Mouse (Mus musculus) liver, adult (tissue): ENCODE results near the gene Ero1lb.
A peak's percentile ranks its signal among the peaks of the same experiment; 100 is the strongest.

Experiments used
- GATA4 ChIP-seq: IDR thresholded peaks from 2 replicates; pipeline ENCODE4 v1.6.1; 2014; ENCODE audit warnings: mild to moderate bottlenecking, low read length; ENCODE audit not compliant: insufficient replicate concordance

The Ero1lb gene

DNA sequence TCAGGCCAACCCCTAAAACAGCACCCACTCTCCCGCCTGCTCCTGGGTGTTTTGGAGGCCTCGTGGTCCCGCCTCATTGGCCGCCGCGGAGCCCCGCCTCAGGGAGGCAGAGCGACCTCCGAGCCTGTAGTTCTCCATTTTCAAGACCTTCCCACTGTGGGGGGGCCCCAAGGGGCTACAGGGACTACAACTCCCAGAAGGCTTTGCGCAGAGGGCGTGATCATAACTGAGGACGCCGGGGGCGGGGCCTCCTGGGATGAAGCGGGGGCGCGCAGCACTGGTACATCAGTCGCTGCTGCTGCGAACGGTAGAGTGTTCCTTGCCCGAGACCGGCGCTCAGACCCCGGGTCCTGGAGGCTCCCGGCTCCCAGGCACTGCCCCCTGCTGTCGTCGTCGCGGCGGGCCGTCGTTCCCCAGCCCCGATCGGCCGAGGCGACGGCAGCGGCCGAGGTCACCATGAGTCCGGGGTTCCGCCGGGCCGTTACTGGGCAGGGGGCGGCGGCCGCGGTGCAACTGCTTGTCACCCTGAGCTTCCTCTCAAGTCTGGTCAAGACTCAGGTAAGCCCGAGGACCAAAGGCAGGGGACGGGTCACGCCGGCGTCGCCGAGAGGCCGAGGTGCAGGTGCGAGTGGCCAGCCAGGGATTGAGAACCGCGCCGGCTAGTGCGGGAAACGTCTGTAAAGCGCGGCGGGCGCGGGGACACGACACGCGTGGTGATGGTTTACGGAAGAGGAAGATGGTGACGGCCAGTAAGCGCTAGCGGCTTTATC, at the start of gene Ero1lb:
Ero1lb (plus strand) TSS at position 254 of the 770 bp plus-strand sequence.
- no peak; the same call in 1 of the 2 replicates for TF ChIP-seq GATA4

DNA sequence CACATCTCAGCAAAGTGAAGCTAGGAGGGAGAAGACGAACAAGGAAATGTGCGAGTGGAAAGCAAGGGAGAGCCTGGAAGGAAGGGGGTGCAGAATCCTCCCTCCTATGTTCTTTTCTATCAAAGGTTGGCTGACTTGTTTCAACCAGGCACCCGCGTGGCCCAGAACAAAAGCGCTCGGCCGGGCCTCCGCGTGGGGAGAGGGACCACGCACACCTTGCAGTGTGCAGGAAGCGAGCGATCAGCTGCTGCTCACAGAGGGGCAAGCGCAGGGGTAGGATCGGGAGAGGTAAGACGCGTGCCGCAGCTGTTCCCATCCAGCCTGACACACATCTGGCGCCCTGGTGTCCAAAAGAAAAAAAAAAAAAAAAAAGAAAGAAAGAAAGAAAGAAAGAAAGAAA, 46.3 kb upstream of the Ero1lb start:
- TF ChIP-seq GATA4: no peak

DNA sequence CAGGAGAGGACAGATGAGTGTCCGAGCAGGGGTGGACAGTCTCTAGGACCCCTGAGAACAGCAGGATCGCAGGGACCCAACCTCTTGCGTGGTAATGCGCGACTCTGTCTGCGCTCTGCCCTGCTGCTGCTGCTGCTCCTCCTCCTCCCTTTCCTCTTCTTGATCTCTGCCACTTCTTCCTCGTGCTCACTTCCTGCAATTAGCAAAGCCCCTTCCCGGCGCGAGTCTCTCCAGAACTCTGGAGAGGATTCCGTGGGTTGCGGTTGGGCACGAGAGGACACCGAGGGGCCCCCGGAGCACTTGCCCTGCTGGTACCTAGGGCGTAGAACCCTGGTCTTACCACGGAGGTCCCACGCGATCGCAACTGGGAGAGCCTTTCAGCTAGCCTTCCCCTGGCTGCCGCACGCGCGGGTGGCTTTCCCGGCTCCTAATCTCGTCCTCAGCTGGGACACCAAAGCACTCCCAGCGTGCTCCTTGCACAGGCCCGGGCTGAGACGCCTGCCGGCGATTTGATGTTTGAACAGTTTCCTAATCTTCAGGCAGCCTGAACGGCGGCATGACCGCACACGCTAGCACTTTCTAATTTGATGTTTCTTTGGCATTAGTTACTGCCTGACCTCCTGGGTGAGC, 45.6 kb upstream of the Ero1lb start, which contains the start of gene Edaradd:
Edaradd (minus strand) TSS at position 484 of the 630 bp plus-strand sequence.
- peak; percentile 68; the same call in 1 of the 2 replicates for TF ChIP-seq GATA4

DNA sequence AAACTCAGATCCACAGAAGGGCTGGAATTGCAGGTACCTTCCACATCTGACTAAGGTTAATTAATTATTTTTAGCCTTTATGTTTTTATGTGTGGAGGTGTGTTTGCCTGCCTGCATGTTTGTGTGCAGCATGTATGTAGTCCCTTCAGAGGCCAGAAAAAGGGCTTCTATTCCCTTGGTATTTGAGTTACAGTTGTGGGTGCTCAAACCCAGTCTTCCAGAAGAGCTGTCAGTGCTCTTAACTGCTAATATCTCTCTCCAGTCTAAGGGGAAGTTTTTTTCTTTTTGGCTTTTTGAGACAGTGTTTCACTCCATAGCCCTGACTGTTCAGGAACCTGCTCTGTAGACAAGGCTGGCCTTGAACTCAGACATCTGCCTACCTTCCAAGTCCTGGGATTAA, 43.3 kb upstream of the Ero1lb start:
- no peak for TF ChIP-seq GATA4

DNA sequence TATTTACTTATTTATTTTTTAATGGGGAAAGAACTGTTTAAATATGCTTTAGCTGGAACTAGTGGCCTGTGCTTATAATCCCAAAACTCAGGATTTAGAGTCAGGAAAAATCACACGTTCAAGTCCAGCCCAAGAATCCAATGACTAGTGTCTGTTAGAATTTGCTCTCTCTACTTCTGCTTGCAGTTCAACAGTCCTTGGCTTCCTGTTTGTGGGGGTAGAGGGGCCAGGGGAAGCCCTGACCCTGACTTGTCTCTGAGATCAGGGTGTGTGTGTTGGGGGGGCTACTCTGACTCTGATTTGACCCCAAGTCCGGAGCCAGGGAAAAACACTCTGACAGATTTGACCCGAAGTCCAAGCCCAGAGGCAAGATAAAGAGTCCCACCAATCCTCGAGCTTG, 40.0 kb upstream of the Ero1lb start:
- no peak for TF ChIP-seq GATA4

DNA sequence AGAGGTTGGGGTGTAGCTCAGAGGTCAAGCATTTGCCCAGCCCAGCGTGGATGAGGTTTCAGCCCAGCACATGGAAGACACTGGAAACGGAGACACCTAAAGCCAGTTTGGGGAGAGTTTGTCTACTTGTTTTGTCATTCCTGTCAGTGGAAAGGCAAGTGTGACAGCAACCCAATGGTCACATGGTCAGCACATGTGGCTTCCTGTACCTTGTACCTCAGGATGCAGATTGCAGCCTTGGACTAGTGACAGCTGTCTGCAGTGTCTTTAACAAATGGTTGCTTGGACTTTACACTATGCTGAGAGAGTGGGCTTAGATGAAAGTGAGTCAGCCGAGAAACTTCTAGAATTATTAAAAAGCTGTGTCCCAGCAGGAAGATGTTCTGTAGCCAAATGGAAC, 31.0 kb upstream of the Ero1lb start:
- TF ChIP-seq GATA4: no peak

DNA sequence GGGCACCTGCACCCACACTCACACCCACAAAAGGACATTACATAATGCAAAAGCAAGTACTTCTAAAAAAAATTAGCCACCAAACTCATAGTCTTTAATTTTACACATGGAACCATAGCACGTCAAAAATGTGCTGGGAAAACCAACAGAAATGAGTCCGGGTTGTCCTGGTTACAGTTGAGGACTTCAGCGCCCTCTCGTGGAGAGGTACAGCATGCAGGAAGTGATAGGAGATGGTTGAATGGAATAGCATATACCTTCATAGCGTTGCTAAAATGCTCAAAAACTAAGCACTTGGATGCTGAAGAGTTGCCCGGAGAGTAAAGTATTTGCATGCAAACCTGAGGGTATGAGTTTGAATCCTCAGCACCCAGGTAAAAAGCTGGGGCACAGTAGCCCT, 27.7 kb upstream of the Ero1lb start:
- TF ChIP-seq GATA4: no peak

DNA sequence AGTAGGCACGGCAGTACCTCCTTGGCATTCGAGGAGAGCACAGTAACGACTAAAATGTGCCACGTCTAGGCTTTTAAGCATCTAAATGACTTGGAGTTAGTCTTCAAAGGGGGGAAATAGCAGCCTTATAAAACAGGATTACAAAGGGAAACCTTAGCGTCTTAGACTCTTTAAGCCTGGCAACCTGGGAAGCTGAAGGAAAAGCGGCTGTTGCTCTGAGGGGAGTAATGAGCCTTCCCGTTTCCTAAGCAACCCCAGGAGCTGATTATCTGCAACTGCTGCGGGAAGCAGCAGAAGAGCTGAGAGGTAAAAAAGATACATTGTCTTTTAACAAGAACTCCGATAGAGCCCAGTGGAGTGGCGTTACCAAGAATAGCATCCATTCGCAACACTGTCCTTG, 26.0 kb upstream of the Ero1lb start:
- no peak for TF ChIP-seq GATA4

DNA sequence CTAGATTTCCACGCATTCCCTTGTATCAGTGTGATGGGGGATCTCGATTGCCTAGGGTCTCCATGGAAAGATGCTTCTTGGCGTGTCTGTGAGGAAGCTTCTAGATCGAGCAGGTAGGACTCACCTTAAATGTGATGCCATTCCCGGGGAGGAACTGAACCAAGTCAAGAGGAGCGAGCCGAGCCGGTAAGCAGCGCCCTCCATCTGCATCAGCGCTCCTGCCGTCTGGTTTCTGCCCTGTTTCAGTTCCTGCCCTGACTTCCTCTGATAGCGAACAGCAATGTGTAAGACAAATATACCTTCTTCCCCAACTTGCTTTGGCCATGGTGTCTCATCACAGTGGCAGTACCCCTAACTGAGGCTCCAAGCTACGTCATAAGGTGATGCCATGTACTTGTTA, 25.6 kb upstream of the Ero1lb start:
- TF ChIP-seq GATA4: no peak

DNA sequence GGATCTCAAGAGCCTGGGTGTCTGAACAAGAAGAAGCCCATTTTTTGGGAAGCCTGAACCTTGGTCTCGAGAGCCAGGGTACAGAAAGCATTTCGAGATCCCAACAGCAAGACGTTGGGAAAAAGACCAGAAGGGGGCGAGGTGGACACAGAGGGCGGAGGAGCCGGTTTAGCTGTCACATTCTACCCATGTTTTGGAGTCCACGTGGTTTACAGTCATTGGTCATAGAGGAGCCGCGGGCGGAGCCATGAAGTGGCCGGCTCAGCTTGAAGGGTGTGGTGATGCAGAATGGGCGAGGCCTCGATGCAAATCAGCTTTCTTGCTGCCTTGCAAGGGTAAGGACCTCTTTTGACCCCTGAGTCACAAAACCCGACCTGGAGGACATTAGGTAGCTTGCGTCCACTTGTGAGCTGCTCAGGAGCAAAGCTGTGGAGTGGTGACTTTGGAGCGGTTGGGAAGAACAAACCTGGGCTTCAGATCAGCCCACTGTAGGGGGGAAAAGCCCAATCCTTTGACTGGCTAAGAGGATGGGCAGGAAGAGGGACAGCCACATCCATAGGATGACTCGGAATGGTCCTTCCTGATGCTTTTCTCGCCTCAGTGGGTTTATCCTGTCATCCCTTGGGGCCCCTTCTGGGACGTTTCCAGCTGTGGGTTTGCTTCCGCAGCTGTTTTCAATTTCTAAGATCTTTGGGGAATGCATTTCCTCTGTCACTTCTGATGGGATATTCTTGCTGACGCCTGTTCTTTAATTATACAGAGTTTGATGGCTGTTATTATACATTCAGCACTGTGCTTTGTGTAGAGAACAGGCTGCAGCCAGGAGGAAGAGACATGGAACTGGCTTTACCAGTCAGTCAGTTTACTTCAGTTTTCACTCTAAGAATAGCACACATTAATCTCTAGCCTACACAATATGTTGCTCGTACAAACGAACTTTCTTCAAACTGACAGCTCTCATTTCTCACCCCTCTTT, 23.4 kb upstream of the Ero1lb start:
- TF ChIP-seq GATA4: no peak

DNA sequence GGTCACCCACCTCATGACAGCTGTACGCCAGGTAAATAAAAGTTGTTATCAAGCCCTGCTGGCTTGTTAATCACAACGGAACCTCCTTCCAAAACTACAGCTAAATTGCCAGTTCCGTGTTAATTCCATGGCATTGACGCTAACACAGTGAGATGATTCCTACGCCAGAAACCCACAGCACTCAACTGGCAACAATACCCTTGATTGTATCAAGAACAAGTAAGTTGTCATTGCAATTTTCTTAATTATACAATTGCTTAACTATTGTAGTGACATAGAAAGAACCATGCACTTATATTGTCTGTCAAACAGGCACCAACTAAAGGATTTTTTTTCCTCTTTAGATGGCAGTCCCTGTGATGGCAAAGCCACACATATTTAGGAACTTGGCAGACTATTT, 22.4 kb upstream of the Ero1lb start:
- no peak for TF ChIP-seq GATA4

DNA sequence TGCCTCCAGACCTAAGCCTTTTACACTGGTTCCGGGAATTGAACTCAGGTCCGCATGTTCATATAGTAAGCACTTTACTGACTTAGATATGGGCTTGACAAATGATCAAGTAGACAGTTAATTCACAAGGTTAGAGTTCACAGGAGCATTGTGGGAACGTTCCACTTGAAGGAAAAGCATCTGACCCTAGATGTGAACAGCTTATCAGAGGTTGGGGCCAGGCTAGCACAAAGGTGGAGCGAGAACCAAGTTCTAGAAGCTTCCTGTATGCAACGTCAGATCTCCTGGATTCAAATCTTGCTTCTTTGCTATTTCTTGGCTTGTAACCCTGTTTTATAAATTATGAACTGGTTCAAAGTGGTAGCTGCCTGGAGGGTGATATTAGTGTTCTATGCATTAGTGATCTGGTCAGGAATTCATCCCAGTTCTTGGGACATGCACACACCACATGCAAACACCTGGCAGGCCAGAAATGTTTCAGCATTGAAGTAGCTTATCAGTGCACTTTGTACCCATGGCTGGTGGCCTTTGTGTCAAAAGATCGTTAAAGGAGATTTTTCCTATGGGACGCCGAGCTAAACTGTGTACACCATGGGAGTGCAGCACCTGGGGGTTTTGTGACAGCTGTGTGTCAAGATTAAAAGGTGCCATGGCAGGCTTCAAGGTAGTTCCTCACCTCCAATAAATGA, 21.6 kb upstream of the Ero1lb start:
- peak; percentile 98 for TF ChIP-seq GATA4

DNA sequence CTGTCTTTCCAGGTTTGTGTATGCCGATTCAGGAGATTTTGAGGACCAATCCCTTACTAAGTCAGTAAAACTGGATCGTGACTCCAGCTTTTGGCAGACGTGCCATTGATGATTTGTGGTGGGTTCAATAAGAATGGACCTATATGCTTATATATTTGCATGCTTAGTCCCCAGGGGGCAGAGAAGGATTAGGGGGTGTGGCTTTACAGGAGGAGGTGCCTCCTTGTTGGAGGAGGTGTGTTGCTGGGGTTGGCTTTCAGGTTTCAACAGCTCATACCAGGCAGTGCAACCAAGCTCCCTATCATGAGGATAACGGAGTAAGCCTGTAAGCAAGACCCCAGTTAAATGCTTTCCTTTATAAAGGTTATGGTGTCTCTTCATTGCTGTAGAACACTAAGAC, 11.5 kb upstream of the Ero1lb start:
- TF ChIP-seq GATA4: no peak

DNA sequence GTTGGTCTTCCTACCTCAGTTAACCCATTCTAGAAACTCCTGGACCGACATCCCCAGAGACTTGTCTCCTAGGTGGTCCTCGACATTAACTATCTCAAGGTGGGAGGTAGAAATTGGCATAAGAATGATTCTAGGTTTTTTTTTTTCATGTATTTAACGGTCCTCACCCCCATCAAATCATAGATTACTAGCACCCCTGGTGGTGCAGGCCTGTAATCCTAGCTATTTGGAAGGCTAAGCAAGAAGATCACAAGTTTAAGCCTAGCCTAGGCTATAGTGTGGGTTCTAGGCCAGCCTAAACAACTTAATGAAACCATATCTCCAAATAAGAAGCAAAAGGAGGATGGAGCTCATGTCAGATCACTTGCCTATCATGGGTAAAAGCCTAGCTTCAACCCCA, 6.6 kb upstream of the Ero1lb start:
- no peak for TF ChIP-seq GATA4

DNA sequence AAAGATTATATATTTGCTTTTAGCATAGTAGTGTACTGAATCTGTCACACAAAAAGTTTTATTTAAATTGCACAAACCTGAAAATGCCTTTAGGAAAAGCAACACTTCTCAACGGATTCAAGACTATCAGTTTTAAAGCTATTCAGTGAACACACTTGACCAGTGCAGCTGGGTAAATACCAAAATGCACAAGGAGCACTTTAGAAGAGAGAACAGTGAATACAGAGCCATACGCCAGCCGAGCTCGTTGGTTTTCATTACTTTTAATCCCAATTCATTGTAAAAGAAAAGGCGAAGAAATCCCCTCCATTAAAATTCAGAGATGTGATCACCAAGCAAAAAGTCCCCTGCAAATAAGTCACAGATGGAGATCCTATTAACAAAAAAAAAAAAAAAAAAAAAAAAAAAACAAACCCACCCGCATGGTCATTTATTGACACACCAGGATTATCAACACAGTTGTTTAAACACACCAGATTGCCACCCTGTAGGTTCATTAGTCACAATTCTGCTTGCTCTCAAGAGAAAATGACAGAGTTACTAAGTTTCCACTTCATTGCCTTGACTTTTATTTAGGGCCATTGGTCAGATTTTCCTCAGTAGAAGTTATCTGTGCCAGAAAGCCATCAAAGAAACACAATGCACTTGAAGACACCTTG, 6.1 kb upstream of the Ero1lb start:
- no peak for TF ChIP-seq GATA4

DNA sequence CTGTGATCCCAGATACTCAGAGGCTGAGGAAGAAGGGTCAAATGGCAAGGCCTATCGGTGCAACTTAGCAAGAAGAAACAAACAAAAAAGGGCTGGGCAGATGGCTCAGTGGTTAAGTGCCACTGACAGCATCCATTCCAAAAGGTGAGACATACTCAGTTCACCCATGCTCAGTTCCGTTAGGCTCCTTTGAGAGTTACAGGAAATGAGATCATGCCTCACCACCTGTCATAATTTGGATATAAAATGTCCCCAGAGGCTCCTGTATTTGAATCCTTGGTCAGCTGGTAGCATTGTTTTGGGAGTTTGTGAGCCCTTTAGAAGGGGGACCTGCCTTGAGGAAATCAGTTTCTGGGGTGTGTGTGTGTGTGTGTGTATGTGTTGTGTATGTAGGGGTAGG, 3.9 kb upstream of the Ero1lb start:
- no peak for TF ChIP-seq GATA4
